Mouse (Mus musculus): ENCODE data around the gene Metap1d. TPM values are rescaled to one million over a fixed set of nuclear protein-coding genes. Genes with fewer than 3 reads are reported as not detected.

The Metap1d gene
- total and polyA plus RNA-seq, 3 experiments: 18.9 to 28.3 (median 21.5) TPM

DNA sequence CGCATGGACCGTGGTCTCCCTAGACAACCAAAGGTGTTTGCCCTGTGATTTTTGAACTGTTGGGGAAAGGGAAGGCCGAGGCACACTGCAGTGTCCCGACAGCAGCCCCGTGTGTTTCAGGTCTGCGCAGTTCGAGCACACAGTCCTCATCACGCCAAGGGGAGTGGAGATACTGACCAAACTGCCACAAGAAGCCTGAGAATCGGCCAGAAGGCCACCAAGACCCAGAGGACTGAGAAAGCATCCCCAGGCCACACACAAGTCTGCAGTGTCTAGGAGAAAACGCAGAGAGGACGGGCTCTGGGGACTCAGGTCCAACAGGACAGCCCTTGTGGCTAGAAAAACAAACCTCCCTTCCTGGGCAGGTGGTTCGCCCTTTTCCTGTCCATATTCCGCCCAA lies 71.7 kb downstream of the Metap1d start:
- no peak overlapping the region for H3K4me3 ChIP-seq (replicated peaks in 1 of 3; ENCODE audit: low read depth in 2 of 3, low read length in 2 of 3, poor library complexity in 1 of 3)
- H3K27ac ChIP-seq (ENCODE audit: insufficient read depth, low read depth): no peak overlapping the region
- H3K4me1 ChIP-seq (ENCODE audit: control insufficient read depth in 1 of 2, insufficient read depth in 2 of 2): peaks cover 0 to 10% of the 10 kb centered on the region in 2 experiments; a peak in 2 of 4 replicates
- in situ Hi-C loops (cut with MboI; ENCODE audit: low pct_ligation_motif_present, low pct_unique_long_range_greater_than_20kb, low sequenced_read_pairs) (loop anchor here (5.0 to 25.0 kb wide), 2 partner anchors 67 to 237 kb away; no protein-coding TSS in a partner anchor), dilution Hi-C loops (cut with MboI; ENCODE audit: extremely low pct_ligation_motif_present, extremely low pct_unique_long_range_greater_than_20kb, low sequenced_read_pairs) (no loop called here)
- peaks cover 15% of the 10 kb centered on the region for H3K9me3 ChIP-seq (replicated peaks; ENCODE audit: low read length)
- no peak overlapping the region for H3K4me2 ChIP-seq (ENCODE audit: insufficient read depth, low read depth, poor library complexity, severe bottlenecking)
- no peak overlapping the region for H3K9ac ChIP-seq (ENCODE audit: insufficient read depth, low read depth)
- no peak for DNase-seq (ENCODE audit: extremely low read depth)
- TF ChIP-seq TBP (conservative IDR thresholded peaks at IDR 0.05; ENCODE audit: low read depth, low read length): no peak
- TF ChIP-seq JUN (IDR thresholded peaks at IDR 0.05; ENCODE audit: insufficient read depth, low read depth, low read length): no peak
- TF ChIP-seq PAX5 (IDR thresholded peaks at IDR 0.05; ENCODE audit: low read length): no peak
- no peak for TF ChIP-seq MAZ (IDR thresholded peaks at IDR 0.05; ENCODE audit: low read depth, low read length)
- no peak for TF ChIP-seq POLR2A (IDR thresholded peaks at IDR 0.05; ENCODE audit: low read depth, low read length)
- TF ChIP-seq RCOR1 (conservative IDR thresholded peaks at IDR 0.05; ENCODE audit: low read depth, low read length): no peak
- no peak for TF ChIP-seq MXI1 (IDR thresholded peaks at IDR 0.05; ENCODE audit: low read depth, low read length)
- TF ChIP-seq MAX (IDR thresholded peaks at IDR 0.05; ENCODE audit: low read length): no peak
- TF ChIP-seq ETS1 (conservative IDR thresholded peaks at IDR 0.05; ENCODE audit: low read depth, low read length): no peak
- no peak for TF ChIP-seq ZKSCAN1 (IDR thresholded peaks at IDR 0.05; ENCODE audit: borderline replicate concordance, low read depth, low read length)
- TF ChIP-seq ELF1 (IDR thresholded peaks at IDR 0.05; ENCODE audit: low read depth, low read length): no peak
- TF ChIP-seq BHLHE40 (IDR thresholded peaks at IDR 0.05; ENCODE audit: low read depth, low read length): no peak
- TF ChIP-seq UBTF (IDR thresholded peaks at IDR 0.05; ENCODE audit: low read depth, low read length): no peak
- no peak for TF ChIP-seq SIN3A (IDR thresholded peaks at IDR 0.05; ENCODE audit: low read length)
- no peaks in the 10 kb centered on the region for H3K27me3 ChIP-seq (replicated peaks)
- H3K79me2 ChIP-seq (replicated peaks; ENCODE audit: control insufficient read depth, extremely low read depth, insufficient read depth, poor library complexity, severe bottlenecking): no peaks in the 10 kb centered on the region
- peaks cover 0 to 2% of the 10 kb centered on the region in 2 experiments for H3K36me3 ChIP-seq (replicated peaks in 1 of 2; ENCODE audit: control insufficient read depth in 1 of 2, insufficient read depth in 1 of 2, low read length in 1 of 2)

DNA sequence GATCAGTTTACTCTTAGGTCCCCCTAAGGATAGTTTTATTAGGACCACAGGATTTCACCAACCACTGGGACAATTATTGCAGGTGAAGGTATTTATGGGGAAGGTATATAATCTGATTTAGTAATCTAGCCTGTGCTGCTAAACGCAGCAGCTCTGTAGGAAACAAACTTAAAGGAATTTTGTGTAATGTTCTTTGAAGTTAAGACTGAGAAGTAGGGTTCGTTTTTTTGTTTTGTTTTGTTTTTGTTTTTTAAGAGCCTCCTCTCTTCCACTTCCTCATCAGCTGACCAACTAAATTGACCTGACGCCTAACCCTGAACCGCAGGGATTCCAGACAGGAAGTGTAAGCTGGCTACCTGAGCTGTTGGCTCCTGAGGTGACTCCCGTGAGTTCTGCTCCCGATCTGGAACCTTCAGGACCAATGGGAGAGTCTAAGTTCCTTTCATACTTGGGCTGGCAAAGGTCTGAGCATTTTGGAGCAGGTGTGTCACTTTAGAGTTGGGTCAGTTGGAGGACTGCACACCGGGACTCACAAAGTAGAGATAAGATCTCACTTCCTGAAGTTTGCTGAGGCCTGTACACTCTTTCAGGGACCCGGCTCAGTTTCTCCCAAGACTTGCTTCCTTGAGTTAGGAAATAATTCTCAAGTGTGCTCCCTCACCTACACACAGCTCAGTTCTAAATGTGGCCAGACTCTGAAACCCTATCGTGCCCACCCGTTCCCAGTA lies 73.7 kb downstream of the Metap1d start:
- Histone ChIP-seq H3K4me1 (ENCODE audit: control insufficient read depth in 1 of 2, insufficient read depth in 2 of 2) (peaks cover 0 to 10% of the 10 kb centered on the region in 2 experiments; a peak in 2 of 4 replicates), H3K4me2 (ENCODE audit: insufficient read depth, low read depth, poor library complexity, severe bottlenecking) (no peak overlapping the region), H3K27ac (ENCODE audit: insufficient read depth, low read depth) (no peak overlapping the region), H3K79me2 (replicated peaks; ENCODE audit: control insufficient read depth, extremely low read depth, insufficient read depth, poor library complexity, severe bottlenecking) (no peaks in the 10 kb centered on the region), H3K27me3 (replicated peaks) (no peaks in the 10 kb centered on the region), H3K36me3 (replicated peaks in 1 of 2; ENCODE audit: control insufficient read depth in 1 of 2, insufficient read depth in 1 of 2, low read length in 1 of 2) (no peaks in the 10 kb centered on the region), H3K4me3 (replicated peaks in 1 of 3; ENCODE audit: low read depth in 2 of 3, low read length in 2 of 3, poor library complexity in 1 of 3) (no peak overlapping the region), H3K9ac (ENCODE audit: insufficient read depth, low read depth) (no peak overlapping the region), H3K9me3 (replicated peaks; ENCODE audit: low read length) (peaks cover 19% of the 10 kb centered on the region)
- DNase-seq (ENCODE audit: extremely low read depth): no peak
- dilution Hi-C loops (cut with MboI; ENCODE audit: extremely low pct_ligation_motif_present, extremely low pct_unique_long_range_greater_than_20kb, low sequenced_read_pairs): no loop called here
- TF ChIP-seq ETS1 (conservative IDR thresholded peaks at IDR 0.05; ENCODE audit: low read depth, low read length) (no peak), MYC (IDR thresholded peaks at IDR 0.05; ENCODE audit: low read depth, low read length) (no peak), MXI1 (IDR thresholded peaks at IDR 0.05; ENCODE audit: low read depth, low read length) (no peak), MAZ (IDR thresholded peaks at IDR 0.05; ENCODE audit: low read depth, low read length) (no peak), POLR2A (IDR thresholded peaks at IDR 0.05; ENCODE audit: low read depth, low read length) (no peak), USF1 (IDR thresholded peaks at IDR 0.05; ENCODE audit: low read depth, low read length) (no peak), SIN3A (IDR thresholded peaks at IDR 0.05; ENCODE audit: low read length) (no peak), TCF12 (IDR thresholded peaks at IDR 0.05; ENCODE audit: low read depth, low read length) (no peak)
- in situ Hi-C loops (cut with MboI; ENCODE audit: low pct_ligation_motif_present, low pct_unique_long_range_greater_than_20kb, low sequenced_read_pairs): loop anchor here (5.0 to 25.0 kb wide), 2 partner anchors 69 to 239 kb away; no protein-coding TSS in a partner anchor

Data from CH12.LX (cell line).